Mouse (Mus musculus): ENCODE data around the gene Ttc5. TPM values are rescaled to one million over a fixed set of nuclear protein-coding genes. Genes with fewer than 3 reads are reported as not detected.
A peak's percentile ranks its signal among the peaks of the same experiment; 100 is the strongest.
"Not testable (repeated sequence)": the region's sequence is repeated elsewhere in the genome, so short reads cannot be mapped to it uniquely, and the experiment has no call there.

Ttc5 gene
- total and polyA plus RNA-seq, 2 experiments from 2014 or later: 31.9 to 69.1 TPM

DNA sequence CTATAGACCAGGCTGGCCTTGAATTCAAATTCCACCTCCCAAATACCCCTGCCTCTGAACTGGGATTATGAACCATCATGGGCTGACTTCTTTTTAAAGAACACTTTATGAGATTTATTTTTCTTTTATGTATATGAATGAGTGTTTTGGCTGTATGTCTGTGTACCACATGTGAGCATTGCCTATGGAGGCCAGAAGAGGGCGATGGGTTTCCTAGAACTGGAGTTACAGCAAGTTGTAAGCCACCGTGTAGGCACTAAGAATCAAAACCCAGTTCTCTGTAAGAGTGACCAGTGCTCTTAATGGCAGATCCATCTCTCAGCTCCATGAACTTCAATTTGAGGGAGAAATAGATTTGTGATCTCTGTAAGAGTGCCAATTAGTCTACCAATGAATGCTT, 37.9 kb upstream of the Ttc5 start:
- no peak overlapping the region for H3K27ac ChIP-seq (ENCODE audit: low read depth)
- no peaks in the 10 kb centered on the region for H3K9me3 ChIP-seq (replicated peaks; ENCODE audit: control insufficient read depth, low read length)
- TF ChIP-seq EP300 (IDR thresholded peaks at IDR 0.05; ENCODE audit: low read depth) (no peak), CTCF (IDR thresholded peaks at IDR 0.05; ENCODE audit: low read depth) (no peak)
- no peak overlapping the region for H3K4me3 ChIP-seq (ENCODE audit: low read depth, low read length)
- no peaks in the 10 kb centered on the region for H3K4me1 ChIP-seq (ENCODE audit: control insufficient read depth, insufficient read depth)
- H3K9ac ChIP-seq (replicated peaks; ENCODE audit: low read depth, low read length): no peak overlapping the region
- no peak overlapping the region for H3K4me2 ChIP-seq (ENCODE audit: low read depth, low read length)
- no peaks in the 10 kb centered on the region for H3K27me3 ChIP-seq (ENCODE audit: control insufficient read depth, insufficient read depth, low read length)
- ATAC-seq (ENCODE audit: insufficient read depth, low read depth) (no peak), DNase-seq (ENCODE audit: low spot score) (no peak)
- peaks cover 67% of the 10 kb centered on the region for H3K36me3 ChIP-seq (replicated peaks; ENCODE audit: control insufficient read depth, insufficient read depth, low read length)
- 71% methylated on average over 2 of the region's 2 CpGs for WGBS

DNA sequence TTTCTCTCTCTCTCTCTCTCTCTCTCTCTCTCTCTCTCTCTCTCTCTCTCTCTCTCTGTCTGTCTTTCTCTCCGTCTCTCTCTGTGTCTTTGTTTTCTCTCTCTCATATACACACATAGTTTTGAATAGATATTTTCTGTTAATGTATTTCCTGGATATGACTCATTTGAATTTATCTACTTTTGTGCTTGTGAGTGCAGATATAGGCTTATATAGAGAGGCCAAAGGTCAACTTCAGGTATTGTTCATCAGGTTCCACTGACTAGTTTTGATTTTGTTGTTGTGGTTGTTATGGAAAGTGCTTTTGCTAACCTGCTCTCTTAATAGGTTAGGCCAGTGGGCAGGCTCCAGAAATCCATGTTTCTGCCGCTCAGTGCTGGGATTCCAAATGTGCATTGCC, 27.7 kb upstream of the Ttc5 start:
- H3K27ac ChIP-seq (ENCODE audit: low read depth): no peak overlapping the region
- ATAC-seq (ENCODE audit: insufficient read depth, low read depth) (no peak), DNase-seq (ENCODE audit: low spot score) (no peak)
- no peaks in the 10 kb centered on the region for H3K9me3 ChIP-seq (replicated peaks; ENCODE audit: control insufficient read depth, low read length)
- H3K27me3 ChIP-seq (ENCODE audit: control insufficient read depth, insufficient read depth, low read length): no peaks in the 10 kb centered on the region
- H3K4me2 ChIP-seq (ENCODE audit: low read depth, low read length): no peak overlapping the region
- no peak overlapping the region for H3K4me3 ChIP-seq (ENCODE audit: low read depth, low read length)
- WGBS: 88% methylated on average over 2 of the region's 2 CpGs
- H3K4me1 ChIP-seq (ENCODE audit: control insufficient read depth, insufficient read depth): peaks cover 5% of the 10 kb centered on the region; the same call in 1 of the 2 replicates
- TF ChIP-seq EP300 (IDR thresholded peaks at IDR 0.05; ENCODE audit: low read depth) (no peak), CTCF (IDR thresholded peaks at IDR 0.05; ENCODE audit: low read depth) (no peak)
- H3K9ac ChIP-seq (replicated peaks; ENCODE audit: low read depth, low read length): no peak overlapping the region
- peaks cover 61% of the 10 kb centered on the region for H3K36me3 ChIP-seq (replicated peaks; ENCODE audit: control insufficient read depth, insufficient read depth, low read length)

DNA sequence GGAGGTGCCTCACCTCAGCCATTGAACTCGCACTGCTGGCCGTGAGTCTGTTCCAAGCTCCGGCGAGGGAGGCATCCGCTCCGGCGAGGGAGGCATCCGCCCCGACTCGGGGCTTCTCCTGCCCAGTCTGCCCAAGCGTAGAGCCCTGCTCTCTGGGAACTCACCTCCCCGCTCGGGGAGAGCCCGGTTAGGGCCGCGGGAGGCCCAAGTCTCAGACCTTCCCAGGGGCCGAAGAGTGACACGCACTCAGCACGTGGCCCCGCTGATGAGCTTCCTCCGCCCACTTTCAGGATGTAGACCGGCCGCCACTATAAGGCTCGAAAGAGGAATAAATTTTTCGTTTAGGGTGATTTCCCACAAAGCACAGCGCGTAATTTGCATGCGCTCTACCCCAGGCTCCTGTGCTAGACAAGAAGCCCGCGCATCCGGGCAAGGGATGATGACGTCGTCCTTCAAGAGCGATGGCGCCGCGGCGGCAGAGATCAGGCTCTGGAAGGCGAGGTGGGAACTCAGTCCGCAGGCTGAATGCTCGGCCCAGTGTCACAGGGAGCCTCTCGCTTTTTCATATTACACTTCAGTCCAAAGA, 22.3 kb upstream of the Ttc5 start, which contains the start of the genes Ccnb1ip1 and Parp2:
Gene Ccnb1ip1, minus strand, starts transcription at position 246 of the 586 bp plus-strand sequence.
Gene Parp2, plus strand, starts transcription at position 355 of the 586 bp plus-strand sequence.
- under 1% methylated on average over 42 of the region's 42 CpGs for WGBS
- peak within 1 kb of the TSS; percentile 78 for H3K4me3 ChIP-seq (ENCODE audit: low read depth, low read length)
- H3K27ac ChIP-seq (ENCODE audit: low read depth): peak within 1 kb of the TSS; percentile 93
- H3K9me3 ChIP-seq (replicated peaks; ENCODE audit: control insufficient read depth, low read length): no peaks in the 10 kb centered on the region
- H3K9ac ChIP-seq (replicated peaks; ENCODE audit: low read depth, low read length): peak within 1 kb of the TSS; percentile 69
- peak; percentile 97 for DNase-seq (ENCODE audit: low spot score)
- peak within 1 kb of the TSS; percentile 72 for H3K4me2 ChIP-seq (ENCODE audit: low read depth, low read length)
- TF ChIP-seq CTCF (IDR thresholded peaks at IDR 0.05; ENCODE audit: low read depth): no peak
- peak; percentile 90; the same call in 1 of the 2 replicates for TF ChIP-seq EP300 (IDR thresholded peaks at IDR 0.05; ENCODE audit: low read depth)
- H3K36me3 ChIP-seq (replicated peaks; ENCODE audit: control insufficient read depth, insufficient read depth, low read length): peaks cover 20% of the 10 kb centered on the region
- H3K4me1 ChIP-seq (ENCODE audit: control insufficient read depth, insufficient read depth): peaks cover 6% of the 10 kb centered on the region; the same call in 1 of the 2 replicates
- H3K27me3 ChIP-seq (ENCODE audit: control insufficient read depth, insufficient read depth, low read length): no peaks in the 10 kb centered on the region
- peak; percentile 99 for ATAC-seq (ENCODE audit: insufficient read depth, low read depth)

DNA sequence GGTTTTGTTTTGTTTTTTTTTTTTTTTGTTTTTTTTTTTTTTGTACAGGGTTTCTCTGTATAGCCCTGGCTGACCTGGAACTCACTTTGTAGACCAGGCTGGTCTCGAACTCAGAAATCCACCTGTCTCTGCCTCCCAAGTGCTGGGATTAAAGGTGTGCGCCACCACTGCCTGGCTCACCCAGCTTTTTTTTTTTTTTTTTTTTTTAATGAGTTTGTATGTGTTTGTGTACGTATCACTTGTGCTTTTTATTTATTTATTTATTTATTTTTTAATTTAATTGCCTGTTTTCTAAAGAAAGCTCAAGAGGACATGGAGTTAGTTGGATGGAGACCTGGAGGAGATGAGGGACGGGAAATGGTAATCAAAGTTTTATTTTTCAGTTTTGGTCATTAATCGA, 21.1 kb upstream of the Ttc5 start:
- ATAC-seq (ENCODE audit: insufficient read depth, low read depth); H3K4me1 ChIP-seq (ENCODE audit: control insufficient read depth, insufficient read depth); DNase-seq (ENCODE audit: low spot score); H3K36me3 ChIP-seq (replicated peaks; ENCODE audit: control insufficient read depth, insufficient read depth, low read length); H3K4me3 ChIP-seq (ENCODE audit: low read depth, low read length); H3K27ac ChIP-seq (ENCODE audit: low read depth); H3K27me3 ChIP-seq (ENCODE audit: control insufficient read depth, insufficient read depth, low read length); H3K9me3 ChIP-seq (replicated peaks; ENCODE audit: control insufficient read depth, low read length); H3K9ac ChIP-seq (replicated peaks; ENCODE audit: low read depth, low read length): not testable (repeated sequence)
- WGBS: 91% methylated on average over 5 of the region's 5 CpGs
- peak overlapping the region; percentile 72; the same call in 1 of the 2 replicates for H3K4me2 ChIP-seq (ENCODE audit: low read depth, low read length)

DNA sequence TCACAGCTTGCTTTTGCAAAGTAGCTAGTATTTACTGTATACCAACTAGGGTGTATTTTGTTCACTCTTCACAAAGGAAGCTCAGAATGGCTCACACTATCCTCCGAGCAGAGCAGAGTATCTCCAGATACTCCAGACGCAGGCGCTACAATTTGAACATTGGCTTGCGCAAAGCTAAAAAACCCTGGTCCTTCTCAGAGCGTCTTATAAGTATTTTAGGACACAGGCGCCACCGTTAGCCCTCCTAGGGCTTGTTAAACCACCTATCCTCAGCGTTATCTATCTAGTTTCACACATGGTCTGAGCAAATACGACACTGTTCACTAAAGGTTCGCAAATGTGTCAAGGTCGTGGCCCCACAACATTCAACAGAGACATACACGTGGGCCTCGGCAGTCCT, 19.4 kb upstream of the Ttc5 start:
- DNase-seq (ENCODE audit: low spot score) (no peak), ATAC-seq (ENCODE audit: insufficient read depth, low read depth) (no peak)
- Histone ChIP-seq H3K9ac (replicated peaks; ENCODE audit: low read depth, low read length) (no peak overlapping the region), H3K4me3 (ENCODE audit: low read depth, low read length) (no peak overlapping the region), H3K27ac (ENCODE audit: low read depth) (no peak overlapping the region), H3K27me3 (ENCODE audit: control insufficient read depth, insufficient read depth, low read length) (no peaks in the 10 kb centered on the region), H3K9me3 (replicated peaks; ENCODE audit: control insufficient read depth, low read length) (no peaks in the 10 kb centered on the region), H3K4me2 (ENCODE audit: low read depth, low read length) (no peak overlapping the region), H3K4me1 (ENCODE audit: control insufficient read depth, insufficient read depth) (peaks cover 6% of the 10 kb centered on the region; the same call in 1 of the 2 replicates), H3K36me3 (replicated peaks; ENCODE audit: control insufficient read depth, insufficient read depth, low read length) (no peaks in the 10 kb centered on the region)
- WGBS: 55% methylated on average over 13 of the region's 13 CpGs
- TF ChIP-seq CTCF (IDR thresholded peaks at IDR 0.05; ENCODE audit: low read depth): no peak
- TF ChIP-seq EP300 (IDR thresholded peaks at IDR 0.05; ENCODE audit: low read depth): no peak

Measured in heart, postnatal 0 days (tissue).